Mouse (Mus musculus): Measurements from ENCODE around the gene Fam117b. TPM values are rescaled to one million over a fixed set of nuclear protein-coding genes. Genes with fewer than 3 reads are reported as not detected.

Gene Fam117b
- total RNA-seq, 4 experiments from 2014 or later: 4.1 to 5.9 (median 5.1) TPM

DNA sequence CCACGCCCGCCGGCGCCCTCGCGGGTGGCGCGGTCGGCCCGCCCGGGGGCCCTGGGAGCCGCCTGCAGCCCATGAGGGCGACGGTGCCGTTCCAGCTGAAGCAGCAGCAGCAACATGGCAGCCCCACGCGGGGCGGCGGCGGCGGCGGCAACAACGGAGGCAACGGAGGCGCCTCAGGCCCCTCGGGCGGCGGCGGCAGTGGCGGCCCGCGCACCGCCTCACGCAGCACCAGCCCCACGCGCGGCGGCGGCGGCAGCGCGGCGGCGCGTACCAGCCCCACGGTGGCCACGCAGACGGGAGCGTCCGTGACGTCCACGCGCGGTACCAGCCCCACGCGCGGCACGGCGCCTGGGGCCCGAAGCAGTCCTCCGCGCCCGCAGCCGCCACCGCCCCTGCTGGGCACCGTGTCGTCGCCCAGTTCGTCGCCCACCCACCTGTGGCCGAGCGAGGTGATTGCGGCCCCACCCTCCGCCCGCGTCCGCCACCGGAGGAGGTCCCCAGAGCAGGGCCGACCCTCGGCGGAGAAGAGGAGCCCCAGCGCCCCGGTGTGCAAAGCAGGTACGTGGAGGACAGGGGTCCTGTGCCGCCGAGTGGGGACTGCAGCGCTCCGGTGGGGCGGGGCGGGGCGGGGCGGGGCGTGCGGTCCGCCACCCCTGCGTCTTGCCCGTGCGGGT lies 526 bp downstream of the Fam117b start:
- DNase-seq (ENCODE audit: low spot score in 2 of 2): peak; percentile 10 to 13

DNA sequence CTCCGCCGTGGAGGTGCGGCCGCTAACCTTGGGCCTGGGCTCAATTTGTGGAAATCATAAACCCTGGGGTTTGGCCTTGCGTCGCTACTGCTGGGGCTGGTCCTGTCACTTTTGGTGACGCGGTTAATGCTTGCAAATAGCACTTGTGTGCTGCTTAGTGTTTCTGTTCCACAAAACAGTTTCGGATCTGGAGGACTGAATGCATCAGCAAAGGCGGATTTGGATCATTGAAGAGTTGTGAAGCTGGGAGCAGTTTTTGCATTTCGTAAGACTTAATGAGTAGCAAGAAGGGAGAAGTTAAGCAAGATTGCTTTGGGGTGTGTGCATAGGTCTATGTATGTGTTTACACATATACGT lies 1.0 kb downstream of the Fam117b start:
- DNase-seq (ENCODE audit: low spot score in 2 of 2): no peak

- no peak for DNase-seq (ENCODE audit: low spot score in 2 of 2)
Measured at GRCm38 (mm10) chr1:59914799-59915198, 2.0 kb downstream of the Fam117b start.

DNA sequence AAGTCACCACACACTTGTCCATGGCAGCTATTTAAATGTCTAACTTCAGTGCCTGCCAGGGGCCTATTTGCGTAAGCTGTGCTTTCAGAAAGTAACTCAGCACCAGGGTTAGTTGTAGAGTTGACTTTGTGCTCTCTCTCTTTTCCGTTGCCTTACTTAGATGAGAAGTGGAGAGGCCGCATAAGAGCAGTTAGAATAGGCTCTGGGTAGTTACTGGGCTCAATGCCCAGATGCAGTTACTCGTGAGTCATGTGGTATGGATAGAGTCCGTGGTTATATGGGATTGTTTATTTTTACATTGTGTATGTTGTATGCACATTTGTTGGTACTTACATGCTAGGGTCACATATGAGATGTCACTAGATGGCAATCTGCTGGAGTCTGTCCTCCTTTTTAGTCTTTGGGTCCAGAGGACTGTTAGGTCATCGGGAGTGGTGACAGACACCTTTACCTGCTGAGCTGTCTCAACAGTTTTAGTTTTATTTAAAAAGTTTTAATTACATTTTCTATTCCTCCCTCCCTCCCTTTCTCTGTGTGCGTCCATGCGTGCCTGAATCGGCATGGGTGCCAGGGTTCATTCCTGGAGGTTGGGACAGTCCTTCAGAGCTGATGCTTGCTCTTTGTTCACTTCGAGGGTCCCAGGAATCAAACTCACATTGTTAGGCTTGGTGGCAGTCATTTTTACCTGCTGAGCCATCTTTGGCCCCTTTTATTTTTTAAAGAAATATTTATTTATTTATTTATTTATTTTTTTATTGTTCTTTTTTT lies 3.2 kb downstream of the Fam117b start:
- no peak for DNase-seq (ENCODE audit: low spot score in 2 of 2)

GRCm38 (mm10) chr1:59917401-59917800 lies 4.6 kb downstream of the Fam117b start:
- DNase-seq (ENCODE audit: low spot score in 2 of 2): no peak

GRCm38 (mm10) chr1:59918075-59918474 lies 5.3 kb downstream of the Fam117b start:
- DNase-seq (ENCODE audit: low spot score in 2 of 2): no peak

- DNase-seq (ENCODE audit: low spot score in 2 of 2): no peak
Measured at GRCm38 (mm10) chr1:59923201-59923600, 10.4 kb downstream of the Fam117b start.

DNA sequence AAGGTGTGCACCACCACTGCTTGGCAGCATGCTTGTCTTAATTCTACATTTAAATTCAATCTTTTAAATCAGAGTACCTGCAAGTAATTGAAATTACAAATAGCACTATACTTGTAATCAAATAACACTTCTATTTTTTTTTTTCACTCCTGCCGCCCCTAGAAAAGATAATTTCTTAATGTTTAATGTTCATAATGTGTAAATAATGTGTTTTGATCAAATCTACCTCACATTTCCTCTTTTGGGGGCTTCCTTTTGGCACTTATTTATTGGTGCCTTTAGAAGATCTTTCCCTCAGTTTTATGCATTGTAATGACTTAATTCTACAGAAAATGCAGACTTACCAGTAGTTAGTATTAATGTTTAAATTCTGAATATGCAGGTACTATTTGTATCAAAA lies 10.9 kb downstream of the Fam117b start:
- no peak for DNase-seq (ENCODE audit: low spot score in 2 of 2)

DNA sequence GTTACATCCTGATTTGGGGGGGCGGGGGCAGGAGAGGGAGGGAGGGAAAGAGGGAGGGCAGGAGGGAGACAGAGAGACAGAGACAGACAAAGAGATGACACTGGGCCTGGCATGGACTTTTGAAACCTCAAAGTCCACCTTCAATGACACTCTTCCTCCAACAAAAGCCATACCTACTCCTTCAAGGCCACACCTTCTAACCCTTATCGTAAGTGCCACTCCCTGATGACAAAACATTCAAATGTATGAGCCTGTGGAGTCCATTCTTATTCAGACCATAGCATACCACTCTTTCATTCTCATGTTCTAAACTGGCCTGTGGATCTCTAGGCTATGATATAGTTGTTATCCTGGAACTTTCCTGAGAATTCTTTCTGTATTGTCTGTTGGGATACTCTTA lies 11.6 kb downstream of the Fam117b start:
- no peak for DNase-seq (ENCODE audit: low spot score in 2 of 2)

- DNase-seq (ENCODE audit: low spot score in 2 of 2): no peak
Measured at GRCm38 (mm10) chr1:59926021-59926672, 13.3 kb downstream of the Fam117b start.

DNA sequence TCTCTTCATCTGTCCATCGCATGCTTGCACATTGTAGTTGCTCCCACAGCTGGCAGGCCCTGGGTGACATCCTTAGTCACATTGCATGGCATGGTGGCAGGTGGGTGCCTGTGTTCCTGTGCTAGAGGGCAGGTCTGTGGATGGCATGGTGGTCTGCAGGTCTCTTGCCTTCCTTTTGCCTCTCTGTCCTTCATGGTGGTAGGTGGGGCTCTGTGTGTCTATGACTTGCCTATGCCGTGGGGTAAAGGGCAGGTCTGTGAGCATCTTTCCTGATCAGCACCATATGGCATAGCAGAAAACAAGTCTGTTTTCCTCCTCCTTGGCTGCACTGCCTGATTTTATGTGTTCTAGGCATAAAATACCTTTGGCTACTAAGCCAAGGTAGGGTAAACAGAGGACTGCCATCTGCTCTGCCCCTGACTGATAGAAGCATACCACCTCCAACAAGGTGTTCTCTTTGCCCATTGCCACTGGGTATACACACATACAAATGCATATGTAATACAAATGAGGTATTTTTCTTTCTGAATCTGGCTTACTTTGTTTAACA lies 14.4 kb downstream of the Fam117b start:
- no peak for DNase-seq (ENCODE audit: low spot score in 2 of 2)

GRCm38 (mm10) chr1:59930926-59931325 lies 18.1 kb downstream of the Fam117b start:
- DNase-seq (ENCODE audit: low spot score in 2 of 2): no peak

GRCm38 (mm10) chr1:59932991-59933390 lies 20.2 kb downstream of the Fam117b start:
- no peak for DNase-seq (ENCODE audit: low spot score in 2 of 2)

- DNase-seq (ENCODE audit: low spot score in 2 of 2): no peak
Measured at GRCm38 (mm10) chr1:59941063-59941462, 28.3 kb downstream of the Fam117b start.

DNA sequence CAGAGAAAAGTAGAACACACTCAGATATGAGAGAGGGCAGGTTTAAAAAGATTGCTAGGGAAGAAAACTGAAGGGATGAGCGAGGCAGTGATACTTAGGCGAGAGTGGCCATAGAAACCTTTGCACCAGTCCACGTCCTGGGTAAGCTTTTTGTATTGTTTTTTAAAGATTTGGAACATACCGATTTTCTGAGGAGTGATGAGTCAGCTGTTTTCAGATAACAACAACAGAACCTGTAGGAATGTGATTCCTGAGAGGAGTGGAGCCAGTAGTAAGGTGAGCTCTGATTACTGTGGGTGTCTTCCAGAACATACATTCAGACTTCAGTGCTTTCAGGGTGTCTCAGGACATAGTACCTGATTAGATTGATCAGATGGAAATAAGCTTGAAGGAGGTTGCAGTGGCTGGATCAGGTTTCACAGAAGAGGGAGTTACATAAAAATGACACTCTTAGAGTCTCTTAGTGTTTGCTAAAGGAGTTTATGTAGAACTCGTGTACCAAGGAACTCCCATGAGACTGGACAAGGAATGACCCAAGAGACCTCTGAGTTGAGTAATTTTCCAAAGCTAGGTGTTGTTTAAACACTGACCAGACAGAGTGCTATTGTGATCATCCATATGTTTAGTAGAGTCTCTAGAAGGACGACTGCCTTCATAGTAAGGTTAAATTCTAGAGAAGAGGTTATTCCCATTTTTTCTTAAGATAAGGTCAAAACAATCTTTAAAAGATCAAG lies 29.4 kb downstream of the Fam117b start:
- DNase-seq (ENCODE audit: low spot score in 2 of 2): no peak

DNA sequence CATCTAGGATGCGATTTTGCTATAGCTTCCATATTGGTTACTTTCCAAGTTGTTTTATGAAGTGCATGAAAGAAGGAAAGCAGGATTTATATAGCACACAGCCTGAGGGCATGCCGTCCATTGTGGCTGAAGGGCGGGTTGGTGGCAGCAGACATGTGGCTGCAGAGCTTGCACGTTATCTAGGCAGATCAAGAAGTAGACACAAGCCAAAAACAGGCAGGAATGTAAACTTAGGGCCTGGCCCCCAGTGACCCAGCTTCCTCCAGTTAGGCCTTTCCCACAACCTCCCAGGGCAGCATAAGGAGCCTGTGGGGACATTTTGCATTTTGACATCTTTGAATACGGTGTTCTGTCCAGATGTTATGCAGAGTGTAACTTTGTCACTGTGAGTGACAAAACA lies 31.0 kb downstream of the Fam117b start:
- DNase-seq (ENCODE audit: low spot score in 2 of 2): no peak

DNA sequence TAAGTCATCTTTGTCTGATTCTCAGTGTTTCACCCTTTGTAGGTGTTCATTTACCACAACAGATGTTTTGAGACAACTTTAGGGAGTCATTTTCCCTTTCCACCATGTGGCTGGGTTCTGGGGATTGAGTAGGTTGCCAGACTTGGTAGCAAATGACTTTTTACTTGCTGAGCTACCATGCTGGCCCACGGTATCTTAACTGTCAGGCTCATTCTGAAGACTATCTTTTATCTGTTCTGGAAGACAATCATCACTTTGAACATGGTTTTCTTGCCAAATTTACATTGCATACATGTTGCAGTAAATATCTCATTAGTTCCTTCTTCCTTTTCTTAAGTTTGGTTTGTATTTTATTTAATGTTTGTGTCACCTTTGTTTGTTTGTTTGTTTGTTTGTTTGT lies 33.2 kb downstream of the Fam117b start:
- no peak for DNase-seq (ENCODE audit: low spot score in 2 of 2)

GRCm38 (mm10) chr1:59947509-59947908 lies 34.7 kb downstream of the Fam117b start:
- DNase-seq (ENCODE audit: low spot score in 2 of 2): no peak

GRCm38 (mm10) chr1:59957206-59957605 lies 44.4 kb downstream of the Fam117b start:
- no peak for DNase-seq (ENCODE audit: low spot score in 2 of 2)

DNA sequence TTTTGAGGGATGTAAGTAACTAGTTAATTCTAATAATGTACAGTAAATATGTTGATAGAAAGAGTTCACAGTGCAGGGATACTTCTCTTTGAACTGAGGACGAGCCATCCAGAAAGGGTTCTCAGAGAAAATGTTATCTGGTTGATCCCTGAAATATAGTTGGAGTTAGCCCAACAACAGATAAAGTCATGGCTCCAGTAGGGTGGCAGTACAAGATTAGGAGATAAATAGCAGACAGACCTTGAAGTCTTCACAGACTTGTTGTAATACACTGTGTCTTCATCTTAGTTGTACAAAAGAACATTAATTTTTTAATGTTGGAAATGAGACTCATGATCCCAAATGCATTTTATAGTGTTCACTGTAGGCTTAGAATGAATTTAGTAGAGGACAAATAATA lies 47.1 kb downstream of the Fam117b start:
- DNase-seq (ENCODE audit: low spot score in 2 of 2): no peak

- no peak for DNase-seq (ENCODE audit: low spot score in 2 of 2)
Measured at GRCm38 (mm10) chr1:59966171-59966785, 53.5 kb downstream of the Fam117b start.

All from gastrocnemius, adult 8-10 months (tissue).